Mouse (Mus musculus): ENCODE measurements at regions not wholly inside any gene's neighbourhood (a gene's known extent, or its start where the extent isn't known, plus 50 kb on each side); places are given as distances from the start of the nearest gene placed in this dataset.

DNA sequence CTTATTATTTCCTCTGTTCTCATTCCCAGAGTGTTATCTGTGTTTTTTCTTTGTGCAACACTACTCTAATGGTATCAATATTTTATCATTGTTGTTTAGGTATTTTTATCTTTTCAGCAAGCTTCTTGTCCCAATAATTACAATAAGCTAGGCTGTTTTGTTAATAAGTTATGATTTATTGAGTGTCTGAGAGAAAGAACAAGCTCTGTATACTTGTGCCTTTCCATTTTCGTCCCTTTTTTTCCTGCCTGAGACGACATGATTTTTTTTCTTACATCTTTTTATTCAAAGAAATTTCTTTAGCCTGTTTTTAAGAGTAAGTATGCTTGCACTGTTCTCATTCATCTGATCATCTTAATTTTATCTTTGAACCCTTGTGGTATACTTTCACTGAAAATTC, 904.1 kb downstream of the A830018L16Rik start:
- DNase-seq (ENCODE audit: low spot score): no peak

DNA sequence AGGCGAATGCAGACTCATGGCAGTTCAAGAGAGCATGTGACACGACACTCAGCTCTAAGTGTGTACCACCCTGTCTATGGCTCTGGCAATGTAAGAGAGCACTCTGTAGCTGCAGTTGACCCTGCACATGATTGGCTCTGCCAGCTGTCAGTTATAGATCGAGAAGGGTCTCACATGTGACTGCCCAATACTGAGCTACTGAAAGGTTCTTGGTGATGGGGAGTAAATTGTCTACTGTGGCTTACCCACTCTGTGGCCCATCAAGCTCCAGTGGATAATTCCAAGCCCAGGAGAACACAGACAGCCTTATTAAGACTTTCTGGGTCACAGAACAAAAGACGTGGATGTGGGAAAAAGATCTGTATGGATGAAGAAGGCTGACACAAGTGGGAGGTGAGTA, 920.3 kb downstream of the A830018L16Rik start:
- no peak for DNase-seq (ENCODE audit: low spot score)

- no peak for DNase-seq (ENCODE audit: low spot score)
Observed at GRCm38 (mm10) chr1:12344726-12345438, 931.0 kb downstream of the A830018L16Rik start.

DNA sequence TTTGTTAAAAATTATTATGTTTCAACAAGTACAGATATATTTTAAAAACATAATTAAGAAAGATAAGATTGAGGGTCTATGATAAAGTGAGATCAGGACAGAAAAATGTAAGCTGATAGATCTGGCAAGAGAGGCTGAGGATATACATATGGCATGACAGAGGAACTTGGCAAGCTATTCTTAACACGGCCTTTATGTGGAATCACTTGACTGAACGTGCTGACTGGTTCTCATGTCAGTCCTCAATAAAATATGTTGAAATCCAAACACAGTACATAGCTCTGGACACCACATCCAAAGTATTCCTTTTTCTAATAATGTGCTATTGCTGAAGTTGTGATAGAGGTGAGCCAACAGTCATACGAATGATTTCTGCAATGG, 931.5 kb downstream of the A830018L16Rik start:
- no peak for DNase-seq (ENCODE audit: low spot score)

- DNase-seq (ENCODE audit: low spot score): no peak
Observed at GRCm38 (mm10) chr1:12354531-12354930, 940.6 kb downstream of the A830018L16Rik start.

GRCm38 (mm10) chr1:12367872-12368271, 954.0 kb downstream of the A830018L16Rik start:
- DNase-seq (ENCODE audit: low spot score): no peak

DNA sequence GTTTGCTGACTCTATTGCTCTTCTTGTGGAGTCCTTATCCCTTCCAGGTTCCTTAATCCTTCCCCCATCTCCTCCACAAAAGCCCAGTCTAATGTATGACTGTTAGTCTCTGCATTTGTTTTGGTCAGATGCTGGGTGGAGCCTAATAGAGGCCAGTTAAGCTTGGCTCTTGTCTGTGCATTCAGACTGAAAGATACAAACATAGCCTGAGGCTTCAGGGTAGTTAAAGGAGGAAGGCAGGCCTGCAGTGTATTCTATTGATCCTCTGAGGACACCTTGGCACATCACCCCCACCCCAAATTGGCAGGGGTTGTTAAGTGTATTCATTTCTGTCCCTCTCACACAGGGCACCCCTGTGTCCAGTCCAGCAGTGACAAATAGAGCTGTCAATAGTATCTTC, 959.1 kb downstream of the A830018L16Rik start:
- DNase-seq (ENCODE audit: low spot score): no peak

GRCm38 (mm10) chr1:12398146-12398884, 984.4 kb downstream of the A830018L16Rik start:
- DNase-seq (ENCODE audit: low spot score): no peak

- DNase-seq (ENCODE audit: low spot score): peak; percentile 41
Observed at GRCm38 (mm10) chr1:12405391-12406270, 991.7 kb downstream of the A830018L16Rik start.

DNA sequence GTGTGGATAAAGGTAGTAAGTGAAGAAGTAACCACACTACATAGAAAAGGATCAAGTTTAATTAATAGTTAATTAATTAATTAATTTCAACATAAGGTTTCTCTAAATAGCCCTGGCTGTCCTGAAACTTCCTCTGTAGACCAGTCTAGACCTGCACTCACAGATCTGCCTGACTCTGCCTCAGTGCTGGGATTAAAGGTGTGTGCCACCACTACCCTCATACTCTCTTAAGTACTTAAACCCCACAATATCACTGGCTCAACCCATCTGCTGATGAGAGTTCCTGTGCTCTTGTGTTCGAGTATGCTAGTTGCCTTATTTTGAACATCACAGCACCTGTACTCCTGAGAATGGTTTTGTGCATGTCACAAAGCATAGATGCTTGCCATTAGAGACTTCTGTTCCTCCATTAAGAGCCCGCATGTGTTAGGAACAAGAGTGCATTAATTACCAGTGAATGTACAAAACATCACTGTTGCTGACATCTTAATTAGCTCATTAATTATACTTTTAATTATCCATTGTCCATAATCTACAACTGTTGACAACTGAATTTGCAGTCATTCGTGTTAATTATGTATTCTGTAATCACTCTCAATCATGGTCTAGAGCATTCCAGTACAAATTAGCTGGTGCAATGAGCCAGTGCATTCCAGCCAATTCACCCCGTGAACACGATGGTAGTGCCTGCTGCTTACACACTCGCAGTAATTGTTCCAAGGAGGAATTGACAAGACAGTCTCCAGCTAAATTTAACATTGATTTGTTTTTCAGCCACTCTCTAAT, 996.0 kb downstream of the A830018L16Rik start:
- DNase-seq (ENCODE audit: low spot score): no peak

GRCm38 (mm10) chr1:12410524-12410886, 996.6 kb downstream of the A830018L16Rik start:
- no peak for DNase-seq (ENCODE audit: low spot score)

DNA sequence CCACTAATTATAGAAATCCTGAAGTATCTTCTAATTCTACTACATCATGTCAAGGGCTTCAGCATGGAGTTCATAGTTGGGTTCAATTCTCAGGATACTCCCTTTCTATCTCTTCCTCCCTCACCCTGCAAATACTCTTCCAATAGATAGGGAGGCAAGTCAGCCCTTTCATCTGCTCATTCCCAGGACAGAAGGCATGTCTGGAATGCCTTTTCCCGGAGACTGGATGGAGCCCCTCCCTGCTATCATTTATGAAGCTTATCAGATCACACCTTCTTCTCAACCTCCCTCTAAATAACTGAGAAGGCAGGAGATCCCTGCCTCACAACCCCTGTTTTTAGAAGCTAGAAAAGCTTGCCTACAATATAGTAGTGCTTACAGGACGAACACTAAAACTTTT, 1010.6 kb downstream of the A830018L16Rik start:
- DNase-seq (ENCODE audit: low spot score): no peak

GRCm38 (mm10) chr1:12437894-12438293, 1024.0 kb downstream of the A830018L16Rik start:
- DNase-seq (ENCODE audit: low spot score): no peak

- DNase-seq (ENCODE audit: low spot score): peak; percentile 5
Observed at GRCm38 (mm10) chr1:12466255-12466654, 1052.3 kb downstream of the A830018L16Rik start.

DNA sequence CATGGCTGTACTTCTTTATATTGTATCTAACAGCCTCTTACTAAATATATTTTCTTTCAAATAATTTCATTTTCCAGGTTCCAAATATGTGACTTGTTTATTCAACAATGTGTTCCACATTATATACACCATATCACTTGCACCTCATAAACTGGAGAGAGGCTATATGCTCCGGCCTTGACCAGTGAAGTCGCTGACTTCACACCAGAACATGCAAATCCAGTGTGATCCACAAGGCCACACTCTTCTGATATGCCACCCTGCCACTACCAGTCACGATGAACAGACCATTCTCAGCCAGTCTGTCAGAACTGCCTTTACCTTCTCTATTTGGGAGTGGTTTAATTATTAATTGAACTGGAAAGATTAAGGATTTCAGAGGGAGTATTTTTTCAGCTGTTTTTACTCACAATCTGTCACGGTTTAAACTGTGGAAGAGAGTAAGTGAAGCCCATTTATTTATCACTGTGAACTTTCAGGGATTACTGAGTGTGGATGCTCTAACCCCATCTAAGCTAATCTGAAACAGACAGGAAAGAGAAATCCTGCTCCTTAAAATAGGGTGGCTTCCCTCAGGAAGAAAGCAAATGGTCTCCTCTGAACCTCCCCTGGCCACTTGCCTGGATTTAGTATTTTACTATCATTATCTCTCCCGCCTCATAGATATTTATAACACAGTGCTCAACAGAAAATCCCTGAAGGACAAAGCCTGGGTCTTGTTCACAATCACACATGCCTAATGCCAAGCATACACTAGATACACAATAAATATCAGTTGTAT, 1065.3 kb downstream of the A830018L16Rik start:
- no peak for DNase-seq (ENCODE audit: low spot score)

DNA sequence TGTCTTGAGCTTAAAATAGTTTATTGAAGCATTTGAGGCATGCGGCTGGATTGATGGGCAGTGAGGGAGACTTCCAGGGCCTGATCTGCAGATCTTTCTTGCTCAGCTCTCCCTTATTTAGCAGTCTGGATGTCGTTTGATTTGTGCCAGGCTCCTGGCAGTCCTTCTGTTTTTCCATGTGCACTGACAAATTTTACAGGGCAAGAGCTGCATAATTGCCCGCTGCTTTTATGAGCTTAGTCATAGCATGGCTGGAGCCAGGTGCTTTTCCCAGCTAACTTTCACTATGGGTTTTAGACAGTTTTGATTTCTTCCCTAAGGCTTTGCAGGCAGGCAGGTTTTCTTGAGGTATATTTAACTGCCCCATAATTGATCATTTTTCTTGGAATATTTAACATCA, 1086.5 kb downstream of the A830018L16Rik start:
- DNase-seq (ENCODE audit: low spot score): no peak

DNA sequence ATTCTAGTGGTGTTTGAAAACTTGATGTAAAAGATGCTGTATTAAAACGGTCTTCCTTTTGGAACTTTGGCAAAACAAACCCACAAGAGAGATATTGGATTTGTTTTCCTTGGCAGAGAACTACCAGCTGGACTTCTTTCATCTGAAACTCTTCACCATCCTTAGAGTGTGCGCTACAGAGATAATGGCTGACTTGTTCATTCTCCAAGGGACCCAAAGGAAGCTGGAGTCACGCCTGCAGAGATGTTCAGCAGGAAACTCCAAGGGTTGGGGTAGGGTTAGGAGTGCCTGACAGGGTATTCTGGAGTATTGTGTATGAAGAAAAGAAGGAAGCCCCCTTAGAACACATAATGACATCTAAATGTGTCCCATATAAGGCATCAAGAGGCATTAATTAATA, 1094.1 kb downstream of the A830018L16Rik start:
- DNase-seq (ENCODE audit: low spot score): no peak

DNA sequence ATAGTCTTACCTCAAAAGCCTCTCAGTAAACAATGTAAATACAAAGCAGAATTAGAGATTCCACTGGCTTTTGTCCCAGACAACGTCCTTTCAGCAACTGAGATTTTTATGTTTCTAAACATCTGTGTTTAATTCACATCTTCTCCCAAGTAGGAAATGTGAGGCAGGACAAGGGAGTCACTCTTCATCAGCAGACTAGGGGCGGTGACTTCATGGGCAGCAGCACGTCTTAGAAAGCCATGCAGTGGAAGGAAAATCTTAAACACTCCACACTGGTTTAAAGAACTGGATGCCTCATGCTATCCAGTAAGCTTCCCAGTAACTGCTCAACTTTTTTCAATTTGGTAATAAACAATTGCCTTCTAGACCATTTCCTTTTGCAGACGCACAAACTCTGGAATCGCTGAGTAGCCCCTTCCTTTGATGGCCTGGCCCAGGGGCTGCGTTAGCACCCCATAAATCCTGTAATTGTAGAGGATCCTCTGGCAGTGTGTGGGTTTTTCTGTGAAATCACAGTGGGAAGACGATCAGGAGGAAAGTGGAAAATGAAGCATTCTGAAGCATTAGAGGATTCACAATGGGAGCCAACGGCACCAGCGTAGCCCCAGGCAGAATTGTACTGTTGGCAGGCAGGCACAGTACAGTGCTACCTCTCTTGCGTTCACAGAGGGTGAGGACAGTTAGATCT, 1096.4 kb downstream of the A830018L16Rik start:
- no peak for DNase-seq (ENCODE audit: low spot score)

GRCm38 (mm10) chr1:12519601-12520000, 1105.7 kb downstream of the A830018L16Rik start:
- DNase-seq (ENCODE audit: low spot score): no peak

DNA sequence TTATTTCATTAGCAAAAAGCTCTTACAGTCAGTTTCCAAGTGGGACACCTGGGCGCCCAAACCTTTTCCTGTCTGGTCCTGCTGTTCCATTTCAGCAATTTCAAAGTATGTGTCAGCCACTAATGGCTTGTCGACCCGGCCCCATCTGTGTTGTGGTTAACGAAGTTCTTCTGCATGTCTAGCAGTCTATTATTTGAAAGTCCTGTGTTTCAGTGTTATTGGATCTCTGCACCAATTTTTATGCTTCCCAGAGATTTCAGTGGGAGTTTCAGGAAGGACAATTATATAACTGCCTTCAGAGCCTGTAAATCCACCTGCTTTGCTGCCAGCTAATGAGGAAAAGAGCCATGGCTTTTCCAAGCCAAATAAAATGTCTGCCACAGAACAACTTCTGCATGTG, 1142.0 kb downstream of the A830018L16Rik start:
- DNase-seq (ENCODE audit: low spot score): no peak

Measured in lung, postnatal 25 days (tissue).